In the genomic region with DNA sequence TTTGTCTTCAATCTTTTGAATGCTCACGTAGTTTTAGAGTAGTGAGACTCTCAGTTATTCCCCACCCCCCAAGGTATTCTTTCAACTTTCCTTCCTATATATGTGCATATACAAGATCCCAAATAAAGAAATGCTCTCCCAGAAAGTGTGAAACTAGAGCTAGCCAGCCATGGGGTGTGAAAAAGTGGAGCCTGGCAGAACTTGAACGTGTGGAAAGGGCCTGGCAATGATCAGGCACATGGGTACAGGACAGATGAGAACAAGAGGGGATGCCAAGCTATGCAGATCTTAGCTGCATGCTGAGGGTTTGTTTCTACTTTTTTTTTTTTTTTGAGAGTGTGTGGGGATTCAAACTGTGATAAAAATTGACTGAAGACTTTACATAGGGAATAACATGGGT, we compare ENCODE assay signal across 14 mouse cellular contexts.
DNase-seq lines count a peak whose midpoint lies in the region.
"Had no signal": no experiment of that assay in that cellular context is flagged by ENCODE, and none has a peak within 500 bp of the region (broad histone marks: within the 10 kb centered on the region; RNA-seq: fewer than 3 reads in every experiment).

No protein-coding gene starts in this region.

- peak; percentile 45 for DNase-seq in left cerebral cortex, adult 11 months (ENCODE audit: low spot score)
- no peak for DNase-seq in left cerebral cortex, postnatal 4 days
- peak; percentile 45 to 66 for DNase-seq in left cerebral cortex, adult 18-20 months (ENCODE audit: low spot score in 2 of 2)
- peak; percentile 44 to 75 for DNase-seq in right cerebral cortex, postnatal 10 days (ENCODE audit: low spot score in 2 of 2)
- no peak for DNase-seq in B cell, adult 2 months
- no peak for DNase-seq in gastrocnemius, postnatal 36 days
- no peak for DNase-seq in cerebellum, adult 9-11 months
- DNase-seq: adrenal gland, postnatal 36 days; cerebellum, adult 8-10 months; heart, adult 11 months; heart, postnatal 14 days; layer of hippocampus, postnatal 36 days; lung, postnatal 4 days; thymus, adult 2 months had no signal

- intact Hi-C loops in left cerebral cortex, postnatal 4 days (cut with DNase I) = no loop called here
- intact Hi-C loops in gastrocnemius, postnatal 36 days (cut with DNase I) = no loop called here

Comparison
In these comparisons a context has a peak if more than half of its experiments do, and no peak if none do; other contexts are left out.
1. DNase-seq: peak in left cerebral cortex, adult 11 months (single experiment), left cerebral cortex, adult 18-20 months (2 of 2) and right cerebral cortex, postnatal 10 days (2 of 2); none in left cerebral cortex, postnatal 4 days (single experiment), B cell, adult 2 months (0 of 2), gastrocnemius, postnatal 36 days (0 of 2) and cerebellum, adult 9-11 months (single experiment).